Mouse (Mus musculus) telencephalon, adult 2 months (tissue): ENCODE results near the gene Ankrd31.
A peak's percentile ranks its signal among the peaks of the same experiment; 100 is the strongest.
"Not testable (repeated sequence)": the region's sequence is repeated elsewhere in the genome, so short reads cannot be mapped to it uniquely, and the experiment has no call there.

Source experiments
- DNase-seq: peaks from one replicate; pipeline ENCODE4 v3.0.0-alpha.2; 2011; ENCODE audit warnings: low read depth, low spot score

The Ankrd31 gene

GRCm38 (mm10) chr13:96855191-96855590 lies 107.1 kb downstream of the Ankrd31 start:
- DNase-seq: peak; percentile 33

GRCm38 (mm10) chr13:96859161-96859560 lies 111.1 kb downstream of the Ankrd31 start:
- DNase-seq: no peak

DNA sequence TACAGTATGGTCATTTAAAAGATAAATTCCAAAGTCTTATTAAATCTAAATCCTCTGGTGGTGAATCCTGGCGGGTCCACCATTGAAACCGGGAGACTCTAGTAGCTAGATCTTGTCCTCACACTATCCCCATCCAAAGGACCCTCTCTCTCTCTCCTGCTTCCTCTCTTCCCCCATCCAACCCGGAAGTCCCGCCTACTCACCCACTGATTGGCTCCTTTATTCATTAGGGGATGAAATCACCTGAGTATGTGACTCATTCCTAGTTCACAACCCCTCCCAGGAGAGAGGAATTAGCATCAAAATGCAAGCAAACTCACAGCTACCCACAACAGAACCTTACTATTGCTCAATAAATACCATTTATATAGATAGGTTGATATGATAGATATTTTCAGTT lies 122.7 kb downstream of the Ankrd31 start:
- DNase-seq: no peak

- DNase-seq: no peak
Observed at GRCm38 (mm10) chr13:96874071-96874470, 126.0 kb downstream of the Ankrd31 start.

GRCm38 (mm10) chr13:96878220-96879057 lies 130.4 kb downstream of the Ankrd31 start:
- DNase-seq: peak; percentile 58

DNA sequence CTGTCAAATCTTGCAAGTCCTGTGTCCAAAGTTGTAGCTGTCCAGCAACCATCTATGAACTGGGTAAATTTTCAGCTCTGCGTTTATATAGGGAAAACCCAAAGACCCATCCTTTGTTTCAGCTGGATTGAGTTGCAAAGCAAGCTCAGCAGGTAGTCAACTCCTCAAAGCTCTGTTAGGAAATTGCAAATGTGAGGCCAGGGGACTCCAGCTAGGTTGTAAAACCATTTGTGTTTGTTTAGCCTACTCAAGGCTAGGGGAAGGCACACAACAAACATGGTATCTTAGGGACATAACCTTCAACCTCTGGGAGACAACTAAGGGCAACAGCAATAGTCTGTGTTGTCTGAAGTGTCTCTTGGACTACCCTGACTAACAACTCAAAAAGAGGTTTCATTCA lies 136.5 kb downstream of the Ankrd31 start:
- no peak for DNase-seq

GRCm38 (mm10) chr13:96889985-96890384 lies 141.9 kb downstream of the Ankrd31 start:
- no peak for DNase-seq

- DNase-seq: no peak
Observed at GRCm38 (mm10) chr13:96895144-96895543, 147.1 kb downstream of the Ankrd31 start.

DNA sequence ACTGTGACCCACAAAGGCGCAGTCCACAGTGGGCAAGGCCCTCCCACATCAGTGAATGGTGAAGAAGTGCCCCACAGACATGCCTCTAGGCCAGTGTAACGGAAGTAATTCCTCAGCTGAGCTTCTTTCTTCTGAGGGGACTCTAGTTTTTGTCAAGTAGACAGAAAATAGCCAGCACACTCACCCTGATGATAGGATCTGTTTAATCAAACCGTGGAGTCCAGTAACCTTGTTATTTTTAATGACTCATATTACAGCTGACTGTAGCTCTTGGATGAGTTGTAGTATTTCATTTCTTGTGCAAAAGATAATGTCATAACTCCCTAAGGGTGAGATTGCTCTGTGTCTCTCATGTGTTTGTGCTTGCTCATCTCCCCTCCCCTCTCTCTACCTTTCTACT lies 158.6 kb downstream of the Ankrd31 start:
- DNase-seq: no peak

DNA sequence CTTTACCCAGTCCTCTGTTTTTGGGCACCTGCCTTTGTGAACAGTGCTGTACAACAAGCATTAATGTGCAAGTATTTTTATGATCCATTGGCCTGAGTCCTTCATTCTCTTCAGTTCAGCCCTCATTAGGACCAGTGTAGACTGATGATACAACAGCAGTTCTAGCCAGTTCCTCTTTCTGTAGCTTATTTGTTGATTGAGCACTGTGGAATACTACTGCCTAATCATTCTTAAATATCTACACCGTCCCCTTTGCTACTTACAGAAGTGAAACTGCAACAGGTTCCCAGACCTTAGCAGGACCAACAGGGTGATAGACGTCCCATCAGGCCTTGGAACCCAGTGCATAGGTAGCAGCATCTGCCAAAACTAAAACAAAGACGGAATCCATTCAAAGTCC lies 163.1 kb downstream of the Ankrd31 start:
- DNase-seq: no peak

DNA sequence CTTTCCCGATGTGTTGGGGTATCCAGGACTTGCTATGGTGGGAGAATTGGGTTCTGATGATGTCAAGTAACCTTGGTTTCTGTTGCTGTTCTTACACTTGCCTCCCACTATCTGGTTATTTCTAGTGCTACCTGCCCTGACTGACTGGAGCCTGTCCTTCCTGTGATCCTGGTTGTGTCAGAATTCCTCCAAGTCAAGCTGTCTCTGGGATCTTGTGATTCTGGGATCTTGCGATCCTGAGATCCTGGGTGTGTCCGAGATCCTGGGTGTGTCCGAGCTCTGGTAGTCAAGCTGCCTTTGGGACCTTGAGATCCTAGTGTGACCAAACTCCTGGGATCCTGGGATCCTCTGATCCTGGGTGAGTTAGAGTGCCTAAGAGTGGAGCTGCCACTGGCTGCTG lies 175.1 kb downstream of the Ankrd31 start:
- DNase-seq: not testable (repeated sequence)

GRCm38 (mm10) chr13:96923999-96924961 lies 176.2 kb downstream of the Ankrd31 start, which contains the start of gene Gcnt4:
Gene Gcnt4 (plus strand): TSS chr13:96924689.
- DNase-seq: no peak

GRCm38 (mm10) chr13:96924985-96925745 lies 177.1 kb downstream of the Ankrd31 start:
- DNase-seq: no peak

DNA sequence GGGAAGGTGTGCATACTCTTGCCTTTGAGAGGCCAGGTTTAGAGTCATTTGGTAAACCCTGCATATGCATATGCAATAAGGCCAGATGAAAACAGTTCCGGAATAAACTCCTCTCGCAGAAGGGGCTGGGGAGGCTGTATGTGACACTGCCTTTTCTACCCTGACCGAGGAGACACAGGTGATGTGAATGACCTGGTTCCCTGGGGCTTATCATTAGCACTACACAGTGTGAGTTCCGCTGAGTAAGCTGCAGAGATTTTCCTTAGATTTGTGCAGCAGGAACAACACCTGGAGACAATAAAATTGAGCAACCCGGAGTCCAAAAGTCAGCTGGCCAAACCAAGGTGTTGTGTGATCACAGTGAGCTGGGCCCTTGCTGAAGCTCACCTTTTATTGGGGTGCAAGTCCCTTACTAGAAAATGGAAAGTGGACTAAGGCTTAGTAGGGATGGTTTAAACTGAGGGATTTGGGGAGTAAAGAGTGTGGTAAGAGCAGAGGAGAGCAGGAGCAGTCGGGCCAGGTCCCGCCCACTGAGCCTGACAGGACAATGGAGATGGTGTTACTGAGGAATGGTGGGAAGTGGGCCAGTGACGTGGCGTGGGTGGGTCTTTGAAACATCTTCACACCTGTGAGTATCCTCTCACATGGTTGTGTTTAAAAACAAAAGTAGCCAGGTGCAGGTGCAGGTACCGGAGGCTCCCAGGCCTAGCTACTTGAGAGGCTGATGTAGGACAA lies 178.1 kb downstream of the Ankrd31 start:
- no peak for DNase-seq

GRCm38 (mm10) chr13:96927781-96928180 lies 179.7 kb downstream of the Ankrd31 start:
- DNase-seq: no peak

GRCm38 (mm10) chr13:96928432-96929039 lies 180.5 kb downstream of the Ankrd31 start:
- no peak for DNase-seq

- peak; percentile 92 for DNase-seq
Observed at GRCm38 (mm10) chr13:96932745-96933144, 184.7 kb downstream of the Ankrd31 start.

- DNase-seq: no peak
Observed at GRCm38 (mm10) chr13:96933367-96933766, 185.3 kb downstream of the Ankrd31 start.

- no peak for DNase-seq
Observed at GRCm38 (mm10) chr13:96936173-96936777, 188.2 kb downstream of the Ankrd31 start.

DNA sequence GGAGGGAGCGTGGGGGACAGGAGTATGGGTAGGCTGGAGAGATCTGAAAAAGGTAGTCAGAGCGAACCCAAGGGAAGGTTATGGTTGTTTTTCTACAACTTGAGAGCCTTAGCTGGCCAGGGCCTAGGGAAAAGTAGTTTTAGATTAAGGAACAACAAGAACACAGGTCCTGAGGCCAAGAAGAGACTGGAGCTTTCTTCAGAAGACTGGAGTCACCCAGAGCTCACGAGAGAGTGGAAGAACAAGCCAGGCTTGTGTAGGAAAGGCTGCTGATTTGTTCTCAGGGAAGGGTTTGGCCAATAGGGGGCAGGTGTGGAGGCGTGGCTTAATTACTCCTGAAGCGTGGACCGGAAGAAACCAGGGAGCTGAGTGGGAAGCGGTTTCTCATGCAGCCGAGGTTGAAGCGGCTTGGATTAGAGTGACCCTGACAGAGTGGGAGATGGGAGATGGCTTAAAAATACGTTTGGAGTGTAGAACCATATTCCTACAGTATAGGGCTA lies 189.0 kb downstream of the Ankrd31 start:
- no peak for DNase-seq
